In genomic region chr1:86398222-86398621, GRCm38 (mm10) we compare ENCODE assay signal across 19 mouse cellular contexts. TPM values are rescaled to one million over a fixed set of nuclear protein-coding genes. Genes with fewer than 3 reads are reported as not detected.
DNase-seq lines count a peak whose midpoint lies in the region; ATAC-seq and TF ChIP-seq lines count a peak whose summit lies in the region.
"Had no signal": no experiment of that assay in that cellular context is flagged by ENCODE, and none has a peak within 500 bp of the region (broad histone marks: within the 10 kb centered on the region; RNA-seq: fewer than 3 reads in every experiment).

No protein-coding gene starts in this region.

- TF ChIP-seq CTCF in hindbrain, postnatal 0 days (IDR thresholded peaks at IDR 0.05; ENCODE audit: low read depth): no peak

- no peak overlapping the region for H3K4me2 ChIP-seq in hindbrain, embryonic 11.5 days (replicated peaks; ENCODE audit: low read depth, low read length)
- no peak overlapping the region for H3K4me2 ChIP-seq in hindbrain, postnatal 0 days (ENCODE audit: low read depth, low read length)
- H3K4me2 ChIP-seq: heart, embryonic 12.5 days; kidney, embryonic 15.5 days; midbrain, embryonic 12.5 days; stomach, embryonic 15.5 days had no signal

- peak; percentile 23 for DNase-seq in hindbrain, embryonic 11.5 days (ENCODE audit: low spot score)
- DNase-seq in hindbrain, postnatal 0 days (ENCODE audit: low spot score): no peak
- peak; percentile 63 for DNase-seq in embryo, embryonic 10.5 days (ENCODE audit: low spot score)
- peak; percentile 63 to 66 for DNase-seq in lung, adult 18-20 months
- DNase-seq in heart, adult 9 months (ENCODE audit: low spot score in 2 of 2): no peak
- no peak for DNase-seq in adrenal gland, postnatal 10 days
- DNase-seq: cerebellum, postnatal 14 days; gastrocnemius, adult 2 months; layer of hippocampus, adult 9-11 months had no signal

- H3K27ac ChIP-seq in hindbrain, embryonic 11.5 days (ENCODE audit: low read depth, low read length): no peak overlapping the region; the same call in 1 of the 2 replicates
- no peak overlapping the region for H3K27ac ChIP-seq in hindbrain, postnatal 0 days
- H3K27ac ChIP-seq: gastrocnemius, adult 2 months; kidney, embryonic 15.5 days; midbrain, embryonic 12.5 days had no signal

- H3K9me3 ChIP-seq in hindbrain, embryonic 11.5 days (ENCODE audit: control insufficient read depth, low read length): no peaks in the 10 kb centered on the region
- no peaks in the 10 kb centered on the region for H3K9me3 ChIP-seq in hindbrain, postnatal 0 days (ENCODE audit: low read length)
- H3K9me3 ChIP-seq: heart, embryonic 12.5 days; kidney, embryonic 15.5 days; midbrain, embryonic 12.5 days; stomach, embryonic 15.5 days had no signal

- H3K9ac ChIP-seq in hindbrain, embryonic 11.5 days (ENCODE audit: low read depth, low read length): no peak overlapping the region
- H3K9ac ChIP-seq in hindbrain, postnatal 0 days (replicated peaks; ENCODE audit: low read length): no peak overlapping the region
- H3K9ac ChIP-seq: heart, embryonic 12.5 days; kidney, embryonic 15.5 days; midbrain, embryonic 12.5 days; stomach, embryonic 15.5 days had no signal

- H3K27me3 ChIP-seq in hindbrain, embryonic 11.5 days (ENCODE audit: control insufficient read depth, insufficient read depth, low read length): no peaks in the 10 kb centered on the region
- no peaks in the 10 kb centered on the region for H3K27me3 ChIP-seq in hindbrain, postnatal 0 days (ENCODE audit: insufficient read depth, low read length)
- H3K27me3 ChIP-seq: heart, embryonic 12.5 days; kidney, embryonic 15.5 days; midbrain, embryonic 12.5 days; stomach, embryonic 15.5 days had no signal

- no peaks in the 10 kb centered on the region for H3K4me1 ChIP-seq in hindbrain, embryonic 11.5 days (replicated peaks; ENCODE audit: control insufficient read depth, insufficient read depth, low read length)
- no peaks in the 10 kb centered on the region for H3K4me1 ChIP-seq in hindbrain, postnatal 0 days (ENCODE audit: insufficient read depth, low read length)
- H3K4me1 ChIP-seq: midbrain, embryonic 12.5 days; stomach, embryonic 15.5 days had no signal

- no peak for ATAC-seq in hindbrain, embryonic 11.5 days (ENCODE audit: low FRiP score)
- ATAC-seq in hindbrain, postnatal 0 days: no peak
- peak; percentile 82 for ATAC-seq in megakaryocyte progenitor cell, adult 5-6 weeks (replicated peaks; ENCODE audit: poor library complexity)
- no peak for ATAC-seq in erythroid progenitor cell, adult 5-6 weeks (replicated peaks; ENCODE audit: low FRiP score, poor library complexity, severe bottlenecking)
- ATAC-seq: hindbrain, embryonic 16.5 days had no signal

- H3K4me3 ChIP-seq in hindbrain, embryonic 11.5 days (ENCODE audit: low read depth, low read length): no peak overlapping the region
- no peak overlapping the region for H3K4me3 ChIP-seq in hindbrain, postnatal 0 days (ENCODE audit: low read length)
- H3K4me3 ChIP-seq: gastrocnemius, adult 2 months; heart, embryonic 12.5 days; kidney, embryonic 15.5 days; midbrain, embryonic 12.5 days; stomach, embryonic 15.5 days had no signal

- WGBS in hindbrain, embryonic 11.5 days: 58% methylated on average over 7 of the region's 7 CpGs
- 70% methylated on average over 7 of the region's 7 CpGs for WGBS in hindbrain, postnatal 0 days

- H3K36me3 ChIP-seq in hindbrain, embryonic 11.5 days (ENCODE audit: control insufficient read depth, insufficient read depth, low read length): no peaks in the 10 kb centered on the region
- H3K36me3 ChIP-seq in hindbrain, postnatal 0 days (ENCODE audit: insufficient read depth, low read length): no peaks in the 10 kb centered on the region
- H3K36me3 ChIP-seq: heart, embryonic 12.5 days; kidney, embryonic 15.5 days; midbrain, embryonic 12.5 days; stomach, embryonic 15.5 days had no signal

RNA-seq across cellular contexts. Expression of gene Nmur1, which starts 27.8 kb away (rescaled TPM):
- polyA plus RNA-seq in hindbrain, embryonic 11.5 days (2014; fragmentation: Nextera tagmentation; extraction: Ambion mirVana): not detected in 2 replicates
- total RNA-seq in hindbrain, postnatal 0 days (2014; rRNA removed): 0.16 TPM in 1 of 2 replicates, not detected in the other
- polyA plus RNA-seq in hindbrain, postnatal 0 days (2015; fragmentation: Nextera tagmentation; extraction: Ambion mirVana): 0.16 and 0.24 TPM in 2 replicates
- total RNA-seq in megakaryocyte progenitor cell, adult 5-6 weeks (2015): 1.0 TPM in 1 of 2 replicates, not detected in the other
- total RNA-seq in megakaryocyte progenitor cell, adult 5-6 weeks (2017): not detected in 2 replicates
- 1.1 TPM in 1 of 2 replicates, not detected in the other for total RNA-seq in erythroid progenitor cell, adult 5-6 weeks (2015; ENCODE audit: low replicate concordance)
- not detected in 2 replicates for total RNA-seq in erythroid progenitor cell, adult 5-6 weeks (2017; ENCODE audit: low replicate concordance)
- total RNA-seq in adrenal gland, postnatal 10 days (2021): not detected
- total RNA-seq: gastrocnemius, adult 2 months; liver, adult 2 months had no signal
- polyA plus RNA-seq: heart, embryonic 12.5 days; kidney, embryonic 15.5 days; liver, adult 2 months; midbrain, embryonic 12.5 days; neural tube, embryonic 11.5 days; stomach, embryonic 15.5 days had no signal

RNA-seq across cellular contexts. Expression of gene Tex44, which starts 27.9 kb away (rescaled TPM):
- polyA plus RNA-seq in hindbrain, embryonic 11.5 days (2014; fragmentation: Nextera tagmentation; extraction: Ambion mirVana): 0.15 TPM in 1 of 2 replicates, not detected in the other
- total RNA-seq in hindbrain, postnatal 0 days (2014; rRNA removed): not detected in 2 replicates
- polyA plus RNA-seq in hindbrain, postnatal 0 days (2015; fragmentation: Nextera tagmentation; extraction: Ambion mirVana): not detected in 2 replicates
- not detected in 2 replicates for total RNA-seq in megakaryocyte progenitor cell, adult 5-6 weeks (2015)
- total RNA-seq in megakaryocyte progenitor cell, adult 5-6 weeks (2017): not detected in 2 replicates
- total RNA-seq in erythroid progenitor cell, adult 5-6 weeks (2015; ENCODE audit: low replicate concordance): not detected in 2 replicates
- not detected in 2 replicates for total RNA-seq in erythroid progenitor cell, adult 5-6 weeks (2017; ENCODE audit: low replicate concordance)
- not detected for total RNA-seq in adrenal gland, postnatal 10 days (2021)
- total RNA-seq: ES-E14; gastrocnemius, adult 2 months; liver, adult 2 months had no signal
- polyA plus RNA-seq: heart, embryonic 12.5 days; hindbrain, embryonic 16.5 days; kidney, embryonic 15.5 days; liver, adult 2 months; midbrain, embryonic 12.5 days; neural tube, embryonic 11.5 days; stomach, embryonic 15.5 days had no signal

RNA-seq across cellular contexts. Expression of gene Ncl, which starts 39.0 kb away (rescaled TPM):
- polyA plus RNA-seq in hindbrain, embryonic 11.5 days (2014; fragmentation: Nextera tagmentation; extraction: Ambion mirVana): 342 and 368 TPM in 2 replicates
- 15.1 and 17.2 TPM in 2 replicates for total RNA-seq in hindbrain, postnatal 0 days (2014; rRNA removed)
- 203 and 213 TPM in 2 replicates for polyA plus RNA-seq in hindbrain, postnatal 0 days (2015; fragmentation: Nextera tagmentation; extraction: Ambion mirVana)
- 728 and 799 TPM in 2 replicates for total RNA-seq in megakaryocyte progenitor cell, adult 5-6 weeks (2015)
- total RNA-seq in megakaryocyte progenitor cell, adult 5-6 weeks (2017): 665 and 1,023 TPM in 2 replicates
- 148 and 176 TPM in 2 replicates for total RNA-seq in erythroid progenitor cell, adult 5-6 weeks (2015; ENCODE audit: low replicate concordance)
- total RNA-seq in erythroid progenitor cell, adult 5-6 weeks (2017; ENCODE audit: low replicate concordance): 169 and 177 TPM in 2 replicates
- 100 to 1,000 TPM; 242 to 251 TPM for total RNA-seq in adrenal gland, postnatal 10 days (2021)

Comparison
In these comparisons a context has a peak if more than half of its experiments do, and no peak if none do; other contexts are left out.
1. DNase-seq: peak in hindbrain, embryonic 11.5 days (single experiment), embryo, embryonic 10.5 days (single experiment) and lung, adult 18-20 months (2 of 2); none in hindbrain, postnatal 0 days (single experiment), heart, adult 9 months (0 of 2) and adrenal gland, postnatal 10 days (single experiment).